Mouse (Mus musculus) MEL (cell line): ENCODE measurements around the gene Upk3b. TPM values are rescaled to one million over a fixed set of nuclear protein-coding genes. Genes with fewer than 3 reads are reported as not detected.

Experiments
- DNase-seq: peaks from one replicate; pipeline ENCODE4 v3.0.0; 2011; ENCODE audit warnings: low read depth, low spot score
- H3K27ac ChIP-seq: 2 replicates; pipeline ENCODE4 v1.5.1; 2012; ENCODE audit warnings: low read depth, mild to moderate bottlenecking, control low read depth, low read length, moderate library complexity; ENCODE audit not compliant: control insufficient read depth
- H3K27me3 ChIP-seq, 2 experiments: fragments of 150-350 bp in 1 of 2; sonication (generic) in 1 of 2; 2 replicates each; pipeline ENCODE4 v1.6.1; 2012; ENCODE audit warnings: low read length in 2 of 2, mild to moderate bottlenecking in 2 of 2, improper control_type of control experiment in 1 of 2, moderate library complexity in 1 of 2; ENCODE audit not compliant: insufficient read depth in 2 of 2, control insufficient read depth in 1 of 2
- H3K36me3 ChIP-seq, 2 experiments: 2 replicates each; pipeline ENCODE4 v1.6.1; 2012 to 2014; ENCODE audit warnings: low read length in 2 of 2, improper control_type of control experiment in 1 of 2, inconsistent platforms in 1 of 2, mild to moderate bottlenecking in 1 of 2; ENCODE audit not compliant: insufficient read depth in 2 of 2, control insufficient read depth in 1 of 2
- H3K4me1 ChIP-seq, 2 experiments: fragments of 150-350 bp in 1 of 2; sonication (generic) in 1 of 2; 2 replicates each; pipeline ENCODE4 v1.6.1; 2012; ENCODE audit warnings: low read length in 2 of 2, improper control_type of control experiment in 1 of 2, mild to moderate bottlenecking in 1 of 2; ENCODE audit not compliant: insufficient read depth in 2 of 2, control insufficient read depth in 1 of 2
- H3K4me3 ChIP-seq, 2 experiments: fragments of 150-350 bp in 1 of 2; sonication (generic) in 1 of 2; 2 replicates each; pipeline ENCODE4 v1.5.1; 2012; ENCODE audit warnings: low read depth in 2 of 2, low read length in 2 of 2, mild to moderate bottlenecking in 2 of 2, moderate library complexity in 2 of 2, control low read depth in 1 of 2, improper control_type of control experiment in 1 of 2; ENCODE audit not compliant: control insufficient read depth in 1 of 2, insufficient read depth in 1 of 2
- H3K79me2 ChIP-seq: 2 replicates; pipeline ENCODE4 v1.6.1; 2012; ENCODE audit warnings: mild to moderate bottlenecking, low read length, moderate library complexity; ENCODE audit not compliant: control insufficient read depth, poor library complexity, insufficient read depth
- H3K9ac ChIP-seq: 2 replicates; pipeline ENCODE4 v1.6.1; 2012; ENCODE audit warnings: low read depth, mild to moderate bottlenecking, control low read depth, low read length, moderate library complexity; ENCODE audit not compliant: control insufficient read depth, poor library complexity, severe bottlenecking
- H3K9me3 ChIP-seq: fragments of 150-350 bp; sonication (generic); replicated peaks from 2 replicates; pipeline ENCODE4 v1.6.1; 2012; ENCODE audit warnings: mild to moderate bottlenecking, low read length, improper control_type of control experiment, moderate library complexity; ENCODE audit not compliant: insufficient read depth
- CHD1 ChIP-seq: IDR thresholded peaks from 2 replicates; pipeline ENCODE4 v1.6.1; 2012; ENCODE audit warnings: low read depth, mild to moderate bottlenecking, inconsistent platforms, low read length, improper control_type of control experiment
- GABPA ChIP-seq: IDR thresholded peaks from 2 replicates; pipeline ENCODE4 v1.6.1; 2012; ENCODE audit warnings: low read depth, mild to moderate bottlenecking, inconsistent platforms, low read length, improper control_type of control experiment, moderate library complexity
- GATA1 ChIP-seq: IDR thresholded peaks from 2 replicates; pipeline ENCODE4 v1.6.1; 2011; ENCODE audit warnings: low read depth, low read length, improper control_type of control experiment
- HCFC1 ChIP-seq: IDR thresholded peaks from 2 replicates; pipeline ENCODE4 v1.6.1; 2012; ENCODE audit warnings: low read depth, mild to moderate bottlenecking, inconsistent platforms, low read length, improper control_type of control experiment, moderate library complexity
- JUND ChIP-seq: IDR thresholded peaks from 2 replicates; pipeline ENCODE4 v1.6.1; 2011; ENCODE audit warnings: low read depth, mild to moderate bottlenecking, improper control_type of control experiment, low read length
- KAT2A ChIP-seq: conservative IDR thresholded peaks from 2 replicates; pipeline ENCODE4 v1.6.1; 2012; ENCODE audit warnings: low read depth, low read length, improper control_type of control experiment, inconsistent platforms
- MAX ChIP-seq: IDR thresholded peaks from 2 replicates; pipeline ENCODE4 v1.6.1; 2011; ENCODE audit warnings: low read length, improper control_type of control experiment
- MEF2A ChIP-seq: IDR thresholded peaks from 2 replicates; pipeline ENCODE4 v1.6.1; 2014; ENCODE audit warnings: low read depth, mild to moderate bottlenecking, inconsistent platforms, low read length, improper control_type of control experiment; ENCODE audit not compliant: poor library complexity, insufficient replicate concordance, severe bottlenecking; ENCODE audit errors: extremely low read depth
- MYC ChIP-seq: IDR thresholded peaks from 2 replicates; pipeline ENCODE4 v1.6.1; 2011; ENCODE audit warnings: low read depth, mild to moderate bottlenecking, low read length, improper control_type of control experiment, moderate library complexity
- POLR2AphosphoS5 ChIP-seq: IDR thresholded peaks from 2 replicates; pipeline ENCODE4 v1.6.1; 2012; ENCODE audit warnings: low read depth, borderline replicate concordance, mild to moderate bottlenecking, inconsistent platforms, low read length, moderate library complexity, mixed read lengths
- RAD21 ChIP-seq: IDR thresholded peaks from 2 replicates; pipeline ENCODE4 v1.6.1; 2011; ENCODE audit warnings: mild to moderate bottlenecking, low read depth, low read length, improper control_type of control experiment
- RCOR1 ChIP-seq: IDR thresholded peaks from 2 replicates; pipeline ENCODE4 v1.6.1; 2012; ENCODE audit warnings: low read depth, mild to moderate bottlenecking, inconsistent platforms, low read length, improper control_type of control experiment
- SIN3A ChIP-seq: IDR thresholded peaks from 2 replicates; pipeline ENCODE4 v1.6.1; 2012; ENCODE audit warnings: low read length, improper control_type of control experiment, inconsistent platforms
- SMC3 ChIP-seq: IDR thresholded peaks from 2 replicates; pipeline ENCODE4 v1.6.1; 2011; ENCODE audit warnings: low read depth, low read length, improper control_type of control experiment
- TCF12 ChIP-seq: IDR thresholded peaks from 2 replicates; pipeline ENCODE4 v1.6.1; 2014; ENCODE audit warnings: low read depth, mild to moderate bottlenecking, inconsistent platforms, low read length, improper control_type of control experiment, moderate library complexity
- USF1 ChIP-seq: IDR thresholded peaks from 2 replicates; pipeline ENCODE4 v1.6.1; 2014; ENCODE audit warnings: low read depth, mild to moderate bottlenecking, inconsistent platforms, low read length, improper control_type of control experiment, moderate library complexity
- USF2 ChIP-seq, 2 experiments: IDR thresholded peaks; 2 replicates each; pipeline ENCODE4 v1.6.1; 2011 to 2012; ENCODE audit warnings: improper control_type of control experiment in 2 of 2, low read length in 2 of 2, borderline replicate concordance in 1 of 2, inconsistent platforms in 1 of 2, low read depth in 1 of 2, mild to moderate bottlenecking in 1 of 2; ENCODE audit not compliant: insufficient read depth in 1 of 2
- ZKSCAN1 ChIP-seq: IDR thresholded peaks from 2 replicates; pipeline ENCODE4 v1.6.1; 2012; ENCODE audit warnings: low read depth, mild to moderate bottlenecking, inconsistent platforms, low read length, improper control_type of control experiment, moderate library complexity
- ZMIZ1 ChIP-seq: IDR thresholded peaks from 2 replicates; pipeline ENCODE4 v1.6.1; 2012; ENCODE audit warnings: low read depth, mild to moderate bottlenecking, inconsistent platforms, low read length, improper control_type of control experiment, moderate library complexity
- ZNF384 ChIP-seq: IDR thresholded peaks from 2 replicates; pipeline ENCODE4 v1.6.1; 2012; ENCODE audit warnings: low read depth, mild to moderate bottlenecking, inconsistent platforms, low read length, improper control_type of control experiment
- polyA plus RNA-seq, 2 experiments: library from polyadenylated mRNA; stranded (reverse) in 1 of 2; unstranded in 1 of 2; fragments of >175 nt in 1 of 2; fragments of >200 nt in 1 of 2; gene quantifications; 2 replicates each; pipeline versions ENCODE4 v1.2.1 to v1.2.4; 2012; ENCODE audit warnings: low replicate concordance in 2 of 2, low read depth in 1 of 2; ENCODE audit not compliant: insufficient read length in 2 of 2, insufficient read depth in 1 of 2, missing spikeins in 1 of 2
- total RNA-seq: library from RNA; depleted of rRNA; stranded (reverse); fragments of 300-350 nt; gene quantifications from 2 replicates; pipeline ENCODE4 v1.2.3, GENCODE M21; 2012

The Upk3b gene
- total and polyA plus RNA-seq, 3 experiments = not detected

GRCm38 (mm10) chr5:136084144-136084881, 46.0 kb downstream of the Upk3b start:
- Histone ChIP-seq H3K4me1 (peaks cover 0 to 8% of the 10 kb centered on the region in 2 experiments; a peak in 1 of 4 replicates), H3K9me3 (no peaks in the 10 kb centered on the region), H3K27ac (no peak overlapping the region), H3K9ac (peak overlapping the region; percentile 67), H3K4me3 (peak overlapping the region; percentile 64 to 69), H3K36me3 (no peaks in the 10 kb centered on the region), H3K27me3 (no peaks in the 10 kb centered on the region), H3K79me2 (no peaks in the 10 kb centered on the region)
- no peak for TF ChIP-seq MAX
- TF ChIP-seq SMC3 = no peak
- TF ChIP-seq ZNF384 = no peak
- TF ChIP-seq RCOR1 = no peak
- no peak for TF ChIP-seq ZMIZ1
- TF ChIP-seq MYC = no peak
- no peak for TF ChIP-seq TCF12
- no peak for TF ChIP-seq USF2 (IDR thresholded peaks at IDR 0.05; ENCODE audit: borderline replicate concordance in 1 of 2, insufficient read depth in 1 of 2, low read depth in 1 of 2, low read length in 2 of 2)
- no peak for TF ChIP-seq ZKSCAN1
- no peak for DNase-seq

DNA sequence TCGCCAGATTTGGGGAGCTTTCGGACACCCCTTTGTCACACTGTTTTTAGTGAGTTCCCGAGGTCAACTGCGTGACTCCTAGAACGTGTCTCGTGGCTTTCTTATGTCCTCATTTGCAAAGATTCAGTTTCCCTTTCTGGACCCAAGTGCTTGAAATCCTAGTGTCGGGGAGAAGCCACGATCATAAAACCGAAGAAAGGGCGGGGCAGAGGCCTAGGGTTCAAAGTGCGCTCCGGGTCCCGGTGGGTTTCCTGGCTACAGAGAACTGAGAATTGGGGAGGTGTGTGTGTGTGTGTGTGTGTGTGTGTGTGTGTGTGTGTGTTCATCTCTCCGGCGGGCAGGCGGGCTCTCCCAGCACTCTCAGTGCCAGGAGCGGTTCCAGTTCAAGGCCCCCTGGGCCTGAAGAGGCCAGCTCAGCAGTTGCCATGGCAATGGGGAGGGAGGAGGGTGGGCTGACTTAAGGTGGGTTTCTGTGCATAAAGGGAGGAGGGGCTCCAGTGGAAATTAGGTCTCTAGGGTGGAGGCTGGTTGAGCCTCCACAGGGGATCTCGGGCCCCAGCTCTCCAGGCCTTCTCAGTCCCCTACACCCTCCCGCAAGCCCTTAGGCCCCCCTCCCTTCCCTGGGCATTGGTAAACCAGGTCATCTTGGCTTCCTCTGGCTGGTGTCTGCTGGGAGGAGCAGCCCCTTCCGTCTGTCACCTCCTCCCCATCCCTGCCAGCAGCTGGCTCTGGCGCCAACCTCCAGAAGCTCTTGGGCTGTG, 46.8 kb downstream of the Upk3b start:
- TF ChIP-seq CHD1 (no peak), TCF12 (no peak), GATA1 (no peak), RAD21 (no peak), SIN3A (no peak), JUND (no peak), ZMIZ1 (no peak), MYC (no peak), GABPA (no peak), MEF2A (no peak), HCFC1 (no peak), POLR2AphosphoS5 (no peak), USF1 (no peak), KAT2A (no peak)
- Histone ChIP-seq H3K9ac (no peak overlapping the region), H3K36me3 (no peaks in the 10 kb centered on the region), H3K27me3 (no peaks in the 10 kb centered on the region), H3K79me2 (no peaks in the 10 kb centered on the region), H3K9me3 (no peaks in the 10 kb centered on the region), H3K27ac (no peak overlapping the region), H3K4me3 (no peak overlapping the region), H3K4me1 (peaks cover 0 to 8% of the 10 kb centered on the region in 2 experiments; a peak in 1 of 4 replicates)
- no peak for DNase-seq
